Mouse (Mus musculus) ES-E14 (cell line): ENCODE data around the gene Senp2.

Experiments used
- MAFK ChIP-seq: IDR thresholded peaks from 2 replicates; pipeline ENCODE4 v1.6.1; 2014; ENCODE audit warnings: mild to moderate bottlenecking, low read depth, low read length, inconsistent platforms; ENCODE audit not compliant: insufficient read depth
- ZC3H11A ChIP-seq: IDR thresholded peaks from 2 replicates; pipeline ENCODE4 v1.6.1; 2012; ENCODE audit warnings: low read depth, mild to moderate bottlenecking, inconsistent platforms, low read length, borderline replicate concordance

- TF ChIP-seq MAFK (no peak), ZC3H11A (no peak)
Observed at GRCm38 (mm10) chr16:22015569-22015968, 6.3 kb downstream of the Senp2 start.
